Mouse (Mus musculus) hindbrain, embryonic 13.5 days (tissue): ENCODE measurements around the gene Gm28043. TPM values are rescaled to one million over a fixed set of nuclear protein-coding genes. Genes with fewer than 3 reads are reported as not detected.

Source experiments
- microRNA-seq: library from miRNA; unstranded; fragments of <30 nt; microRNA quantifications from one replicate; pipeline ENCODE4, GENCODE M21; 2016
- polyA plus RNA-seq: library from polyadenylated mRNA; unstranded; fragments of >200 nt; fragmentation: Nextera tagmentation; extraction: Ambion mirVana; gene quantifications from 2 replicates; pipeline ENCODE4 v1.2.1, GENCODE M21; 2015

Gene Gm28043
- polyA plus RNA-seq, 1 experiment from 2014 or later: 2.9 TPM

Small RNA genes lying within 50 kb of the gene (microRNA-seq; reads per million reads assigned to microRNA genes)
- gene Mir7667: not detected

Other genes with a start within 250 kb of the Gm28043 start
- gene Pim1, start 124.1 kb upstream of the Gm28043 start, polyA plus RNA-seq: 12.7 and 13.8 TPM in 2 replicates
- gene Gm17657, start 65.2 kb upstream of the Gm28043 start, polyA plus RNA-seq: not detected in 2 replicates
- gene Tbc1d22b, start 65.1 kb upstream of the Gm28043 start, polyA plus RNA-seq: 22.1 and 22.8 TPM in 2 replicates
- 1.6 and 1.8 TPM in 2 replicates for gene Tmem217, start 62.5 kb upstream of the Gm28043 start, polyA plus RNA-seq
- 79.2 and 83.4 TPM in 2 replicates for gene Rnf8, start 86 bp upstream of the Gm28043 start, polyA plus RNA-seq
- 132 and 139 TPM in 2 replicates for gene Cmtr1, start 45.7 kb downstream of the Gm28043 start, polyA plus RNA-seq
- 10.7 and 13.4 TPM in 2 replicates for gene Ccdc167, start 102.2 kb downstream of the Gm28043 start, polyA plus RNA-seq